ENCODE assay signal across 1 mouse cellular context in genomic region chr12:17494809-17495208, GRCm38 (mm10).
TF ChIP-seq lines count a peak whose summit lies in the region.

No protein-coding gene starts in this region.

TF ChIP-seq in MEL, 35 proteins besides CTCF, POLR2A, EP300 and RAD21 (continued from another document):
- TF ChIP-seq MAFK (IDR thresholded peaks at IDR 0.05; ENCODE audit: borderline replicate concordance, low read depth, low read length) (no peak), ZKSCAN1 (IDR thresholded peaks at IDR 0.05; ENCODE audit: low read depth, low read length) (no peak), CHD1 (IDR thresholded peaks at IDR 0.05; ENCODE audit: low read depth, low read length) (no peak), ZC3H11A (IDR thresholded peaks at IDR 0.05; ENCODE audit: low read depth, low read length) (no peak), TBP (IDR thresholded peaks at IDR 0.05; ENCODE audit: low read depth, low read length) (no peak), POLR2AphosphoS5 (IDR thresholded peaks at IDR 0.05; ENCODE audit: borderline replicate concordance, low read depth, low read length) (no peak)
TF ChIP-seq in MEL: peak in this region for 0.
